Mouse (Mus musculus) liver, postnatal 0 days (tissue): Measurements from ENCODE around the gene Mark1. TPM values are rescaled to one million over a fixed set of nuclear protein-coding genes. Genes with fewer than 3 reads are reported as not detected.

Experiments
- ATAC-seq: fragments of 200-750 bp; cut with Nextera tagmentation; 2 replicates; pipeline ENCODE4 v1.8.0; 2017; ENCODE audit warnings: mild to moderate bottlenecking, moderate library complexity
- DNase-seq: peaks from one replicate; pipeline ENCODE4 v3.0.0-alpha.2; 2016
- H3K27ac ChIP-seq: fragments of 300-500 bp; sonication (generic); 2 replicates; pipeline ENCODE4 v1.5.1; 2014; ENCODE audit warnings: antibody characterized with exemption, moderate library complexity, mild to moderate bottlenecking, low read depth
- H3K27me3 ChIP-seq: fragments of 300-500 bp; sonication (generic); 2 replicates; pipeline ENCODE4 v1.6.1; 2014; ENCODE audit warnings: low read length, control low read depth, mixed read lengths; ENCODE audit not compliant: insufficient read depth
- H3K36me3 ChIP-seq: fragments of 300-500 bp; sonication (generic); replicated peaks from 2 replicates; pipeline ENCODE4 v1.6.1; 2014; ENCODE audit warnings: mild to moderate bottlenecking, control low read depth, low read length, moderate library complexity, mixed read lengths; ENCODE audit not compliant: insufficient read depth
- H3K4me1 ChIP-seq: fragments of 300-500 bp; sonication (generic); 2 replicates; pipeline ENCODE4 v1.6.1; 2014; ENCODE audit warnings: antibody characterized with exemption, mild to moderate bottlenecking, control low read depth; ENCODE audit not compliant: insufficient read depth
- H3K4me2 ChIP-seq: fragments of 300-500 bp; sonication (generic); 2 replicates; pipeline ENCODE4 v1.6.1; 2014; ENCODE audit warnings: low read depth, mild to moderate bottlenecking, low read length, moderate library complexity, mixed read lengths
- H3K4me3 ChIP-seq: fragments of 300-500 bp; sonication (generic); 2 replicates; pipeline ENCODE4 v1.5.1; 2014; ENCODE audit warnings: low read depth, low read length
- H3K9ac ChIP-seq: fragments of 300-500 bp; sonication (generic); replicated peaks from 2 replicates; pipeline ENCODE4 v1.6.1; 2014; ENCODE audit warnings: mild to moderate bottlenecking, moderate library complexity
- H3K9me3 ChIP-seq: fragments of 300-500 bp; sonication (generic); 2 replicates; pipeline ENCODE4 v1.6.1; 2016; ENCODE audit warnings: mild to moderate bottlenecking, control low read depth, low read length, mixed read lengths
- CTCF ChIP-seq: sonication (generic); IDR thresholded peaks from 2 replicates; pipeline ENCODE4 v1.5.1; 2016; ENCODE audit warnings: antibody characterized with exemption, low read depth
- EP300 ChIP-seq: IDR thresholded peaks from 2 replicates; pipeline ENCODE4 v1.6.1; 2016; ENCODE audit warnings: antibody characterized with exemption, low read depth, mild to moderate bottlenecking
- WGBS: fragments of 180-500 bp; shearing (Covaris S2); extraction: QIAGEN DNeasy Blood & Tissue Kit; methylation state at CpG from one replicate; pipeline ENCODE4 v1.1.7; 2014; ENCODE audit not compliant: insufficient replicate concordance; 5-methylcytosine and 5-hydroxymethylcytosine counted together
- polyA plus RNA-seq: library from polyadenylated mRNA; unstranded; fragments of >200 nt; fragmentation: Nextera tagmentation; extraction: Ambion mirVana; gene quantifications from 2 replicates; pipeline ENCODE4 v1.2.1, GENCODE M21; 2015

Mark1 gene
- polyA plus RNA-seq, 1 experiment from 2014 or later: 0.31 TPM

DNA sequence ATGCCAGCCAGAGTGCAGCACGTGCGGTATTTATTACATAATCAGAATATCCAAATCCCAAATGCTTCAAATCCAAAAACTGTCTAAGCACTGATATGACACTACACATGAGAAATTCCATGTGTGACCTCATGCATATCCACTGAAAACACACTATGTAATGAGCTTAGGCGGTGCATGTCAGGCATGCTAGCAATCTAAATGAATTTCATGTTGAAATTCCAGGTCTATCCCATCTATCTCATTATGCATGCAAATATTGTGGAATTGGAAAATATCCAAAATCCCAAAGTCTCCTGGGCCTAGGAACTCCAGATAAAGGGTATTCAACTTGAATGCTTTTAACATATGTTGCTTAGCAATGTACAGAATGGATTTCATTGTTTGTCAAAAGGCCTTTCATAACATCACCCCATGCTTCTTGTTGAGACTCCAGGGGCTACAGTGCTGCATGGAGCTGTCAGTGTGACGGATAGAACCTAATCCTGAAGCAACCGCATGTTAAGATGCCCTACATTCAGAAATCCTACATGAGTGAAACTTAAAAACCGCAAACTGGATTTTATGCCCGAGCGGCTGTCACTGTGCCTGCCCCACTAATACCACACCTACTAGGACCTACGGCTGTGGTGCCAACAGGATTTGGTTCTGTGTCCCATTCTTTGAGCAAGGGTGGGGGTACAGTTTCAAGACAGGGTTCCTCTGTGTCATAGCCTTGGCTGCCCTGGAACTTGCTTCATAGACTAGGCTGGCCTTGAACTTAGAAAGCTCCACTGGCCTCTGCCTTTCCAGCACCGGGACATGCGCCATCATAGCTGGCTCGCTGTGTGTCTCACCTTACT, 93.2 kb downstream of the Mark1 start:
- ATAC-seq (no peak), DNase-seq (no peak)
- 0 out of 2 replicates have a peak, but pooled peaks cover 4% of the 10 kb centered on the region for H3K4me1 ChIP-seq
- WGBS: 84% methylated on average over 12 of the region's 12 CpGs
- H3K4me2 ChIP-seq: no peak overlapping the region
- H3K9ac ChIP-seq: no peak overlapping the region
- H3K27ac ChIP-seq: no peak overlapping the region
- H3K36me3 ChIP-seq: no peaks in the 10 kb centered on the region
- H3K9me3 ChIP-seq: no peaks in the 10 kb centered on the region
- no peaks in the 10 kb centered on the region for H3K27me3 ChIP-seq
- TF ChIP-seq EP300 (no peak), CTCF (no peak)
- no peak overlapping the region for H3K4me3 ChIP-seq

DNA sequence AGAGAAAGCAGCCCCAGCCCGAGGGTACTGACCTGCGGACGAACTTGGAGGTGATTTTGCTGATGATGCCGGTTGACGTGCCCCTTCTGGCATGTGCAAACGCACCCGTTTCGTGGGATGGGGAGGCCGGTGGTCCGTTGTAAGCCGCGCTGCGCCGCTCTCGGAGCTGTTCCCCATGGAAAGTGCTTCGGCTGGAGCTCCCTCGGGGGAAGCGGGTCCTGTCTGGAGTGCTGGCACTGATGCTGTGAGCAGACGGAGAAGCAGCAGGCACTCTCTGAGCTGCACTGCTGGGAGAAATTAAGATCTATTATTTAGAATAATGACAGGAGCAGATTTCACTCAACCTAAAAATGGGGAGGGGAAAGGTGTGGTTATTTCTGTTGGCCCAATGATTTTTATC, 94.0 kb downstream of the Mark1 start:
- no peak overlapping the region for H3K4me3 ChIP-seq
- ATAC-seq (no peak), DNase-seq (no peak)
- no peak overlapping the region for H3K27ac ChIP-seq
- no peaks in the 10 kb centered on the region for H3K9me3 ChIP-seq
- WGBS: 82% methylated on average over 19 of the region's 19 CpGs
- H3K36me3 ChIP-seq: no peaks in the 10 kb centered on the region
- TF ChIP-seq CTCF: no peak
- TF ChIP-seq EP300: no peak
- H3K4me1 ChIP-seq: 0 out of 2 replicates have a peak, but pooled peaks cover 4% of the 10 kb centered on the region
- H3K4me2 ChIP-seq: no peak overlapping the region
- no peak overlapping the region for H3K9ac ChIP-seq
- H3K27me3 ChIP-seq: no peaks in the 10 kb centered on the region

DNA sequence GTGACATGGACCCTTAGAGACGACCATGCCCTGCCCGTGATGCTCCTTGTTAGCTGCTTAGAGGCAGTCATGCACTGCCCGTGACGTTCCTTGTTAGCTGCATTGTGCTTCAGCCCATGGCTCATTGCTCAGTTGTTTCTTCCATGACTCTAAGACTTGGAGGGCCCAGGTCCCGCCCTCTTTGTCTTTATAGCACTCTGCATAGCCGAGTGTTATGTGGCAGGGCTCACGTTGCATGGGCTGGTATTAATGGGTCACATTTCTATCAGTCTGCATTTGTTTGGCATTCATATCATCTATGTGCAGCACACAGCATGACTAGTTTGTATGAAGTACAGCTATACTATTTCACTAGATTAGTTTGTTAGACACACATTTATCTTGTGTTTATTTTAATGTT, 95.7 kb downstream of the Mark1 start:
- Histone ChIP-seq H3K9ac (no peak overlapping the region), H3K4me1 (0 out of 2 replicates have a peak, but pooled peaks cover 2% of the 10 kb centered on the region), H3K27ac (no peak overlapping the region), H3K4me2 (no peak overlapping the region), H3K9me3 (no peaks in the 10 kb centered on the region), H3K27me3 (no peaks in the 10 kb centered on the region), H3K36me3 (no peaks in the 10 kb centered on the region), H3K4me3 (no peak overlapping the region)
- no peak for DNase-seq
- no peak for ATAC-seq
- 70% methylated on average over 7 of the region's 7 CpGs for WGBS
- no peak for TF ChIP-seq EP300
- no peak for TF ChIP-seq CTCF

DNA sequence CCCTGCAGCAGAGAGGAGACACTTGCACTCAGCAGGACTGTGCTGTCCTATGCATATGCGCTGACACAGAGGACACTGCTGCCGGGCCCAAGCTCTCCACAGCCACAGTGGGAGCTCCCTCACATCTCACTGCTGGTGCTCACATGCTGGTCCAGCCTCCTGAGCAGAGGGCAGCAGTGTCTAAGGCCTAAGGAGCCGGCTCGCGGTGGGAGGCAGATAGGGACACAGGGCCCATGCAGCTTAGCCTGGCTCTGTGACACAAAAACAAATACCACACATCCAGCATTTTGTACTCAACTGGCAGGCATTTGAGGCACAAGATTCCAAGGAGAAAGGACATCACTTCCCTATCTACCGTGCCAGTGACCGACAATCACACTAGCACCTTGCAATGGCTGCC, 96.5 kb downstream of the Mark1 start:
- no peak overlapping the region for H3K9ac ChIP-seq
- H3K27ac ChIP-seq: no peak overlapping the region
- no peak for ATAC-seq
- no peaks in the 10 kb centered on the region for H3K27me3 ChIP-seq
- WGBS: 73% methylated on average over 7 of the region's 7 CpGs
- H3K4me3 ChIP-seq: no peak overlapping the region
- no peaks in the 10 kb centered on the region for H3K36me3 ChIP-seq
- no peaks in the 10 kb centered on the region for H3K9me3 ChIP-seq
- TF ChIP-seq CTCF (no peak), EP300 (no peak)
- DNase-seq: no peak
- H3K4me1 ChIP-seq: no peaks in the 10 kb centered on the region
- H3K4me2 ChIP-seq: no peak overlapping the region

DNA sequence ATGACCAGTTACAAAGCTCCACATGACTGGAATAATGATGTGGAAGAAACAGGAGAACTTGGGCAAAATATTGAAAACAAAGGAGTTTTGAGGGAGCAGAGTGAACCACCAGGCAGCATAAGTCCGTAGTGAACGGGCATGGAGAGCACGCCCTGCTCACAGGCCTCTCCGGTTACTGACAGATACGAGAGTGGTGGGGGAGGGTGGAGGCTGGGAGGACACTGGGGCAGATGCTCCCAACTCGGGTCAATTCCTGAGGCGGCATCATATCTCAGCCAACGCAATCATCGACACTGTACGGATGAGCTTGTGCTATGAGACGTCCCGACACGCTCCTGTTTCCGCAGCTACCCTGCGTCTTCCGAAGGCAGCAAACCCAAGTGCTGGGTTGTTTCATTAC, 102.0 kb downstream of the Mark1 start:
- 80% methylated on average over 16 of the region's 16 CpGs for WGBS
- H3K4me2 ChIP-seq: no peak overlapping the region
- no peak overlapping the region for H3K9ac ChIP-seq
- H3K4me1 ChIP-seq: no peaks in the 10 kb centered on the region
- ATAC-seq (no peak), DNase-seq (no peak)
- H3K4me3 ChIP-seq: no peak overlapping the region
- TF ChIP-seq CTCF: no peak
- no peak for TF ChIP-seq EP300
- no peak overlapping the region for H3K27ac ChIP-seq
- no peaks in the 10 kb centered on the region for H3K36me3 ChIP-seq
- no peaks in the 10 kb centered on the region for H3K9me3 ChIP-seq
- H3K27me3 ChIP-seq: no peaks in the 10 kb centered on the region

DNA sequence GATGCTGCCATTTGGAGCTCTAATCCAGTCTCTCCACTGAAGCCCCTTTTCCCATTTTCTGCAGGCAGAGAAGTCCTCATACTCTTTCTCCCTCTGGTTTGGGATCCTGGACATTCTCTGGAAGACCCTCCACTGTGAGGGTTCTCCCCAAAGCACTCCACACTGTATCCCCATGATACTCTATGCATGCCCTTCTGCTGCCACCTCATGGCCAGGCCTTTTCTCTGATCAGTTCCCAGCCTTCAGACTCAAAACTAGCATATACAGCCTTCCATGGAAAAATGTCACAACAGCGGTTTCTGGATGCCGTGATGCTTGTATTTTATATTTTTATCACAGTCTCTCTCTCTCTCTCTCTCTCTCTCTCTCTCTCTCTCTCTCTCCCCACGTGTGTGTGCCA, 107.4 kb downstream of the Mark1 start:
- DNase-seq (no peak), ATAC-seq (no peak)
- H3K4me2 ChIP-seq: no peak overlapping the region
- H3K9ac ChIP-seq: no peak overlapping the region
- no peak overlapping the region for H3K4me3 ChIP-seq
- no peak overlapping the region for H3K27ac ChIP-seq
- 72% methylated on average over 3 of the region's 3 CpGs for WGBS
- H3K4me1 ChIP-seq: no peaks in the 10 kb centered on the region
- TF ChIP-seq CTCF (peak; percentile 47), EP300 (no peak)
- no peaks in the 10 kb centered on the region for H3K9me3 ChIP-seq
- no peaks in the 10 kb centered on the region for H3K27me3 ChIP-seq
- no peaks in the 10 kb centered on the region for H3K36me3 ChIP-seq
